Mouse (Mus musculus): ENCODE results near the gene Gpatch8. TPM values are rescaled to one million over a fixed set of nuclear protein-coding genes. Genes with fewer than 3 reads are reported as not detected.

Gpatch8 gene
- total RNA-seq, 2 experiments from 2014 or later, result 46.6 to 55.7 TPM

DNA sequence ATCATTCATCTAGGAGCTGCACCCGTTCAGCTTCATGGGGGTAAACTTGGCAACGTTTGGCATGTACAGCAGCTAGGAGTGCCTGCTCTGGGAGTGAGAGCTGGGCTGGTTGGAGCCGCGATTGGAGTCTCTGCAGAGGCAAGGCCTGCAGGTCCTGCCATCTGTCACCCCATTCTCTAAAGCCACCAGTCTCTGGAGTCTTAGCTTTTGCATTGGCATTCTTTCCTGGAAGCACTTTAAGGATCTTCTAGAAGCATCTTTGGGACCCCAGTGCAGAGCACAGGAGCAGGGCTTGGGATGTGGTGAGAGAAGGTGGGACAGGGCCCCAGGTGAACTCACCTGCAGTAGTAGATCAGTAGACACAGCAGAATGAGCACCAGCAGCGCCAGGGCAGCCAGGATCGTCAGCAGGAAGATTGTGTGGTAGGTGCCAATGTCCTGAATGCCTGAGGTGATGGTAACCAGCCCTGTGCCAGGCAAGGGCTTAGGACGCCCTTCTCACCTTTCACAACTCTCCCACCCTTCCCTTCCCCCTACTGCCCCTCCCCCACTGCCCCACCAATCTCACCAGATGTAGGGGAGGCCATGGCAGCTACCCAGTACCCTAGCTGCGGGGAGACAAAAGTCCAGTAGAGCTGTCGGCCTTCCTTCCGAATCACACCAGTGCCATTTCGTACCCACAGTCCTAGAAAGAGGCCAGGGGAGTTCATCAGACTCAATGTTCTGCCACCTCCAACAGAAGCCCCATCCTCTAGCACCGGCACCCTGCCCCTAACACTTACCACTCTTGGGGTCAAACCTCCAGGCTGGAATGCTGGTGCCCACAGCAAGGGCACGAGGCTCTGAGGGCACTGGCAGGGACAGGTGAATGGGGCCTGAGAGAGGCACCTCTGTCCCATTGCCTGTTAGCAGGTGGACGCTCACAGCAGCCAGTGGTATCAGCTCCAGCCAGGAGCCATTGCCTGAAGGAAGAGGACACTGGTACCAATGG, 116.8 kb downstream of the Gpatch8 start:
- intact Hi-C loops (cut with DNase I), result loop anchor here (5.0 kb wide), 1 partner anchor 42 kb away; no protein-coding TSS in a partner anchor
- DNase-seq (ENCODE audit: low spot score in 2 of 2), result peak in 1 of 2 experiments; percentile 34

DNA sequence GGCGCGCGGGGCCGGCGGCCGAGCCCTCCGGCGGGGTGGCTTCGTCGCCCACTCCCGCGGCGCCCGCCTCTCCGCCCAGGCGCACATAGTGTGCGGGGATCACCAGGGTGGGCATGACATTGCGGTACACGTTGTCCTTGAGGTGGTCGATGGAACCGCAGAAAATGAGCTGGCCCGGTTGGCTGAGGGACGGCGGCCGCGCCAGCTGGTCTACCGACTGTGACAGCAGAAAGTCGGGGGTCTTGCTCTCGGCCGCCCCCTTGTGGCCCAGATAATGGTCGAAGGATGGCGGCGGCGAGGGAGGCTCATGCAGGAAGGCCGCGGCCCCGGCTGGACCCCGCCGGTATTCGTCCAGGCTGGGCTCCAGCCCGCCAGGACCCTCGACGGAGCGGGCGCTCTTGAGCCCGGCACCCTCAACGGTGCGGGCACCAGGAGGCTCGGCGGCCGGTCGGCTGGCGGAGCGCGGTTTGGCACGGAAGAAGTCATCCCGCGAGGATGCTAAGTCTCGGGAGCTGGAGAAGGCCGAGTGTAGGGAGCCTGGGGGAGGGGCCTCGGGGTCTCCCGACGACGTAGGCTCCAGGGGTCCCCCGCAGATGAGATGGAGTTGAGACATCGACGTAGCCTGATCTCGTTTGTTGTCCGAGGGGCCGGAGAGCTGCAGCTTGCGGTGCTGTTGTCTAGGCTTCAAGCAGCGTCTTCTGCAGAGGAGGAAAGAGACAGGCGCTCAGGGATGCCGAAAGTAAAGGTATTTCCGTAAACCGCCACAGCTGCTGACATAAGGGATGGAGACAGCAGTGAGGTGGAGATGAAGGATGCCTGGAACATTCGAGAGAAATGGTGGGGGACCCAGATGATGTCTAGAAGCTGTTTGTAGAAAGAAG, 117.7 kb downstream of the Gpatch8 start:
- peak; percentile 80 for DNase-seq (ENCODE audit: low spot score in 2 of 2)
- intact Hi-C loops (cut with DNase I), result loop anchor here (5.0 kb wide), 1 partner anchor 41 kb away; no protein-coding TSS in a partner anchor

DNA sequence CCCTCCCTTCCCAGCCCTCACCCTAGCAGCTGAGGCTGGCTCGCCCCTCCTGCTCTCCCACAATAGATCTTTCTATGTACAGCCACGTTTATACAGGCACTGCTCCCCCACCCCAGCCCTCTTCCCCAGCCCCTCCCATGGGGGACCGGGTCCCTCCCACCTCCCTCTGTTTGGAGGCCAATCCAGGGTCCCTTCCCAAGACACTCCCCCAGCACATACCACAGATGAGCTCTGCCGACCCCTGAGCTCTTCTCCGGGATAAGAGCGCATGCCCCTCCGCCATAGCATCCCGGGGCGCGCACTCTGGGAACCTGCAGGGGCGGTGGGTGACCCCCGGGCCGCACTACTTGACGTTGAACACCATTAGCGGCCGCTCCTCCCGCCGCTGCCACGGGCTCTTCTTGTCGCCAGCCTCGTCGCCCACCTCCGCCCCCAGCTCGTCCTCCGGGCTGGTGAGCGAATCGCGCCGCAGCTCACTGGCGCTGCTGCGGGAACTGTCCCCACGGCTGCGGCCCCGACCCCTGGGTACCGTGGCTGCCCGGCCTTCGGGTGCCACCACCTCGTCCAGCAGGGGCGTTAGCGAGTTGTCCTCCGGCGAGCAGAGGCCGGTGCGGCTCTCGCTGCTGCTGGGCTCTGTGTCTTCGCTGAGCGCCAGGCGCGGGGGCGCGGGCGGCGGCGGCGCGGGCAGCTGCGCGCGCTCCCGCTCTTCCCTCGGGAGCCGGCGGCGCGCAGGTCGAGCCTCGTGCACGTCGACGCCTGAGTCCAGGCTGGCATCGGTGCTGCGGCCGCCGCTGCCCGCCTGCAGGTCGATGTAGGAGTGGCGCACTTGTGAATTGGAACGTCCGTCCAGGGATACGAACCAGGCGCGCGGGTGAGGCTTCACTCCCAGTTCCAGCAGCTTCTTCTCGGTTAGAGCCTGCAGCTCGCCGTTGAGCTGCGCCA, 118.8 kb downstream of the Gpatch8 start:
- peak; percentile 80 to 81 for DNase-seq (ENCODE audit: low spot score in 2 of 2)
- intact Hi-C loops (cut with DNase I), result loop anchor here (5.0 kb wide), 1 partner anchor 40 kb away; no protein-coding TSS in a partner anchor

DNA sequence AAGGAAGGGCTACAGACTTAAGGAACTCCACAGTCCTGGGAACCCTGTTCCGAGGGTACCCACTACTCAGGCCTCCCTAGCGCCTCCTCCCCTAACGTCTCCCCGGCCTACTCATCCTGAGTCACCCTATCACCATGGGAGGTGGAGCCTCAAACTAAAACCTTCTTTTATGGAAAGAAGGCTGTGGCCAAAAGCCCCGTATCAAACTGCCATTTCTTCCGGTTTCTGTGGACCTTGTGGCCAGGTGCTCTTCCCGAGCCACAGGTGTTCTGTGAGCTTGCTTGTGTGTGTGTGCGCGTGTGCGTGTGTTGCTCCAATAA, 119.8 kb downstream of the Gpatch8 start:
- peak in 1 of 2 experiments; percentile 24 for DNase-seq (ENCODE audit: low spot score in 2 of 2)
- intact Hi-C loops (cut with DNase I), result loop anchor here (5.0 kb wide), 1 partner anchor 39 kb away; no protein-coding TSS in a partner anchor

DNA sequence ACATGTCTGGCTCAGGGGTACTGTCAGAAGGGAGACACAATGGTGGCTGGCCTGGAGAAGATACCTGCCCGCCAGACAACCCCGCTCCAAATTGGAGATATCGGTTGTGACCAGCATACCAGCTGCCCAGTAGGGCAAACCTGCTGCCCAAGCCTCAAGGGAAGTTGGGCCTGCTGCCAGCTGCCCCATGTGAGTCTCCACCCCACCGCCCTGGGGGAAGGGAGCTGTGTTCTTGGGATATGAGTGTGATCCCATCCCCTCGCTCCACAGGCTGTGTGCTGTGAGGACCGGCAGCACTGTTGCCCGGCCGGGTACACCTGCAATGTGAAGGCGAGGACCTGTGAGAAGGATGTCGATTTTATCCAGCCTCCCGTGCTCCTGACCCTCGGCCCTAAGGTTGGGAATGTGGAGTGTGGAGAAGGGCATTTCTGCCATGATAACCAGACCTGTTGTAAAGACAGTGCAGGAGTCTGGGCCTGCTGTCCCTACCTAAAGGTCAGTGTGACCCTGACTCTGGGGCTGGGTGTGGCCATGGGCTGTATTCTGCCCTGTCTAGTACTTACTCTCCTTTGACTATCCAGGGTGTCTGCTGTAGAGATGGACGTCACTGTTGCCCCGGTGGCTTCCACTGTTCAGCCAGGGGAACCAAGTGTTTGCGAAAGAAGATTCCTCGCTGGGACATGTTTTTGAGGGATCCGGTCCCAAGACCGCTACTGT, 120.3 kb downstream of the Gpatch8 start:
- intact Hi-C loops (cut with DNase I), result loop anchor here (5.0 kb wide), 1 partner anchor 39 kb away; no protein-coding TSS in a partner anchor
- DNase-seq (ENCODE audit: low spot score in 2 of 2), result no peak

DNA sequence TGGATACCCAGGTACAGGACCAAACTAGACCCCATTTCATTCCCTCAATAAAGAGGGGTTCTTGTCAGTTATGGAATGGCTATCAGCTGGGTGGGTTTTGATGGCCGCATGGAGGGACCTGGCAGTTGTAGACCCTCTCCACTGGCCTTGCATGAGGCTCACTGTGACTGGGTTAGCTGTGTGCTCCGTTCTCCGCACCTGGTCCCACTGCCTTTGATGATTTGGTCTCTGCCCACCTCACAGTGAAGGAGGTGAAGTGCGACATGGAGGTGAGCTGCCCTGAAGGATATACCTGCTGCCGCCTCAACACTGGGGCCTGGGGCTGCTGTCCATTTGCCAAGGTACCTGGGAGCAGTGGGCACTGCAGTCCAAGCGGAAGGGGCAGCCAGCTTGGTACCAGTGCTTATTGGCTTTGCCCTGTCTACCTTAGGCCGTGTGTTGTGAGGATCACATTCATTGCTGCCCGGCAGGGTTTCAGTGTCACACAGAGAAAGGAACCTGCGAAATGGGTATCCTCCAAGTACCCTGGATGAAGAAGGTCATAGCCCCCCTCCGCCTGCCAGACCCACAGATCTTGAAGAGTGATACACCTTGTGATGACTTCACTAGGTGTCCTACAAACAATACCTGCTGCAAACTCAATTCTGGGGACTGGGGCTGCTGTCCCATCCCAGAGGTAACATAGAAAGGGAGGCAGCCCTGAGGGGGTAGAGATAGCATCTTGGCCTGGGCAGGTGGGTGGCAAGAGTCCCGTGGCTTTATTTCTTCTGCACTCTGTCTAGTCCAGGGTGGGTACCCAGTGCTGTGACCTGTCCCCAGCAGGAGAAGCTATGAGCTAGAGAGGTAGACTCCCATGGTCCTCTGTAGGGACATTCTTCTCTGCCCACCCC, 121.1 kb downstream of the Gpatch8 start:
- intact Hi-C loops (cut with DNase I), result loop anchor here (1.0 to 5.0 kb wide), 2 partner anchors 38 to 126 kb away; no protein-coding TSS in a partner anchor
- no peak for DNase-seq (ENCODE audit: low spot score in 2 of 2)

DNA sequence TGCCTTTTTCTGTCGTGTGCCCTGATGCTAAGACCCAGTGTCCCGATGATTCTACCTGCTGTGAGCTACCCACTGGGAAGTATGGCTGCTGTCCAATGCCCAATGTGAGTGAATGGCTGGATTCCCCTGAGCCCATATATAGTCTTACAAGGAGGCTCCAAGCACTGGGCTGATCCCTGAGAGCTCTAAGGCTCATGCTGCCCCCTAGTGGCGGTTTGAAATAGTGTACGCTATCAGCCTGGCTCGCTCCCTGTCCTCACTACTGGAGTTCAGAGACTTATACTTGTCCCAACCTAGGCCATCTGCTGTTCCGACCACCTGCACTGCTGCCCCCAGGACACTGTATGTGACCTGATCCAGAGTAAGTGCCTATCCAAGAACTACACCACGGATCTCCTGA, 121.8 kb downstream of the Gpatch8 start:
- DNase-seq (ENCODE audit: low spot score in 2 of 2), result peak; percentile 88 to 94
- intact Hi-C loops (cut with DNase I), result loop anchor here (1.0 kb wide), 1 partner anchor 125 kb away; no protein-coding TSS in a partner anchor

DNA sequence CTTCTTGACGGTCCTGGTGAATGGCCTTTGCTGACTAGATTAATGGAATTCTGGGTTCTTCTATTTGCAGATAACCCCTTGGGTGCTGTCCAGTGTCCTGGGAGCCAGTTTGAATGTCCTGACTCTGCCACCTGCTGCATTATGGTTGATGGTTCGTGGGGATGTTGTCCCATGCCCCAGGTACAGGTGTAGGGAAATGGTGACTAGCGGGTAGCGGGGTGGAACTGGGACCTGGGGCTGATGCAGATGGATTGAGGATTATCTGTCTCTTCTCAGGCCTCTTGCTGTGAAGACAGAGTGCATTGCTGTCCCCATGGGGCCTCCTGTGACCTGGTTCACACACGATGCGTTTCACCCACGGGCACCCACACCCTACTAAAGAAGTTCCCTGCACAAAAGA, 122.3 kb downstream of the Gpatch8 start:
- intact Hi-C loops (cut with DNase I), result loop anchor here (1.0 kb wide), 1 partner anchor 125 kb away; no protein-coding TSS in a partner anchor
- DNase-seq (ENCODE audit: low spot score in 2 of 2), result no peak

DNA sequence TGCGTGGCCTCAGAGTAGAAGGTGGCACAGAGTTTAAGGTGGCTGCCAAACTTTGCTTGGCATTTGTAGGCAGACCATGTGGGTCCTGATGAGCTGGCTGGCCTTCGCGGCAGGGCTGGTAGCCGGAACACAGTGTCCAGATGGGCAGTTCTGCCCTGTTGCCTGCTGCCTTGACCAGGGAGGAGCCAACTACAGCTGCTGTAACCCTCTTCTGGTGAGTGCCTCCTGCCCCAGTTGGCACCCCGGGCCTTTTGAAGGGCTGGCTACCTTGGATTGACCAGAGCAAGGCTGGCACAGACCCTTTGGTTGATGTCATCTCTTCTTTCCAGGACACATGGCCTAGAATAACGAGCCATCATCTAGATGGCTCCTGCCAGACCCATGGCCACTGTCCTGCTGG, 123.3 kb downstream of the Gpatch8 start:
- intact Hi-C loops (cut with DNase I), result no loop called here

DNA sequence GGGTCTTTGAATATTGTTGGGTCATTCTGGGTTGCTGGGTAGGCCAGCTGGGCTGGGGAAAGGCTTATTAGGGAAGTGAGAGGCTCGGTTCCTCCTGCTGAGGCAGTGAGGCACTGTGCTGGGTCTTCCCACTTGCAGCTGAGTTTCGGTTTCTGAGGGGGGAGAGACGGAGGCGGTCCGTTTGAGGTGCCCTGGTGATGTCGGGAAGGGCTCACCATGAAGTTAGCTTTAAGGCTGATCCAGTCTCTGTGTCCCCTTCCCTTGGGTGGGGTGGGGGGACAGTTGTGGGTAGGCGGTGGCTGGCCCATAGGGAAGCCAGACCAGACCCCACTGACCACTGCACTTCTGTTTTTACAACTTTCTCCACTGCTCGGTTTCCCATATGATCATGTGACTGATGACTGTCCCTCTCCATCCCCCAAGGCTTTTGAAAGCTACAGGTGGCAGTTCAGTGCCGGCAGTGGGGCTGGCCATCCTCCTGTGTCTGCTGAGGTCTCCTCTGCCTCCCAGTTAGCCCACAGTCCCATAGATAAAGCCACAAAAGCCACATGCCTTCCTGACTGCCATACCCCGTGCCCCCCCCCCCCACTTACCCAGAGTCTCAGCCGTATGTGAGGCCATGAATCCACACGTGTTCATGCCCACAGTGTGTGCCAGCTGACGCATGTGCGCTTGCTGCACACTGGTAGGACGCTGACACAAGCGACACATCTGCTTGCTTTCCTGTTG, 123.9 kb downstream of the Gpatch8 start:
- intact Hi-C loops (cut with DNase I), result no loop called here
- no peak for DNase-seq (ENCODE audit: low spot score in 2 of 2)

More for the DNA sequence above, 123.3 kb downstream of the Gpatch8 start:
- DNase-seq (ENCODE audit: low spot score in 2 of 2), result peak in 1 of 2 experiments; percentile 28

DNA sequence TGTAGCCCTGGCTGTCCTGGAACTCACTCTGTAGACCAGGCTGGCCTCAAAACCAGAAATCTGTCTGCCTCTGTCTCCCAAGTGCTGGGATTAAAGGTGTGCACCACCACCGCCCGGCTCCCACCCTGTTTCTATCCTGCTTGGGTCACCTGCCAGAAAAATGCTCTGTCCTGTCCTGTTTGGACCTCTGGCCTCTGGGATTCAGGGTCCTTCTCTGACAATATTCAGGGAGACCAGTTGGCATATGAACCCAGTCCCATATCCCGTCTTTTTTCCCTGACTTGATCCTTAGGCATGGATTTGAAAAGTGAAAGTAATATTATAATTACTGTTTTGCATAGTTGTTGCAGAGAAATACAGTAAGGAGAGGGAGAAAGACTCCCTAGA, 124.5 kb downstream of the Gpatch8 start:
- DNase-seq (ENCODE audit: low spot score in 2 of 2), result no peak
- intact Hi-C loops (cut with DNase I), result loop anchor here (2.0 kb wide), 1 partner anchor 21 kb away; no protein-coding TSS in a partner anchor

DNA sequence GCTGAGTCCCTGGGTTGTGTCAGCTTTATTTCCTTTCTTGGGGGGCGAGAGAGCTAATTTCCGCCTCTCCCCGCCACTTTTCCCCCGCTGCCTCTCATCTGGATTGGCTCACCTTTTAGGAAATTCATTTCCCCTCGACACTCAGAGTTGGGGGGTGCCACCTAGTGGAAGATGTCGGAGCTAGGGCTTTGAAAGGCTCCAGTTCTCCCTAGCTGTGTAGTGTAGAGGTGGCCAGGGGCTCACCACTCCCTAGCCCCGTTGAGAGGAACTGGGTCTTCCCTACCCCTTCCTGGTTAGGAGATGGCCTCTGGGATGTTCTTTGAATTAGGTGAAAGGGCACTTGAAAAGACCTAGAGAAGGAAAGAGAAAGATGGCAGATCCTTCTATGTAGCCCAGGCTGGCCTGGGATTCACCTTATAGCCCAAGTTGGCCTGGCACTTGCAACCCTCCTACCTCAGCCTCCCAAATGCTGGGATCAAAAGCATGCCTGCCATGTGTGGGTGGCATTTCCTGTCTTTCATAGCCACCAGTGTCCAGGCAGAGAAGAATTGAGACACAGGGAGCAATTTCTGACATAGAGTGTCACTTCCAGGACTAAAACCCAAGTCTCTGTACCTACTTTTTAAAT, 125.1 kb downstream of the Gpatch8 start:
- intact Hi-C loops (cut with DNase I), result loop anchor here (2.0 kb wide), 1 partner anchor 20 kb away; no protein-coding TSS in a partner anchor
- DNase-seq (ENCODE audit: low spot score in 2 of 2), result peak; percentile 77 to 87

DNA sequence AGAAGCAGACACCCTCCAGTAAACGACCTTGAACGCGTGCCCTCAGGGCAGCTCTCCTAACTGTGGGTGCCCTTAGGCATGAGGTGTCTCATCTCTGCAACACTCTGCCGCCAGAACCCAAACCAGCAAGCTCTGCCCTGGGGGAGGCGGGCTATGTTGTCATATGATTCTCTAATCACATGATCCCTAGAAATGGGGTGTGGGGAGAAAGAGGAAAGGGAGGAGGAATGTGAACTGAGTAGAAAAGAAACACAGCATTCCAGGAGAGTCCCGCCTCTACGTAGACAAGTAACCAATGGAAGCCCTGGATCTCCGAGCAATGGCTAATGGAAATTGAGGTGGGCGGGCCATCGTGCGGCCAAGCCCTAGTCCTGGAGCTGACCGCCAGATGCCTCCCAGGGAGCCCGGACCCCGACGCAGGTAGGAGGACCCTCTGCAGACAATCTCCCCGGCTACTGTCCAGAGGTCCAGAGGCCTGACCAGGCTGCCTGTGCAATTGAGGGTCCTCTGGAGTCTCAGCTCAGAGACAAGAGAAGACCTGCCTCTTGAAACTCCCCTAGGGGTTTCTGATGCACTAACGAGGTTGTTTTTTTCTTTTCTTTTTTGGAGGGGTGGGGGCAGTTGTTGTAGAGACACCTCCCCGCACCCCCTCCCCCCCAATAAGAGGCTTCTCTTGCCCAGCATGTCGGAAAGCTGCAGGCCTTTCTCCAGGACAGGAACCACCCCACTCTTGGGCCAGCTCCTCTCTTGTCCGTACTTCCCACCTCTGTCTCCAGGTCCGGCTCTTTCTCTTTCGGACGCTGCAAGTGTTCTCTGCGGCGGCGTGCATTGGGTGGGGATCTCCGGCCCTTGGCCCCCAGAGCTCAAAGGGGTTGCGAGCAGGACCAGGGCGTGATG, 125.8 kb downstream of the Gpatch8 start, which contains the start of gene Grn:
Grn (plus strand) TSS at position 195 of the 897 bp plus-strand sequence.
- DNase-seq (ENCODE audit: low spot score in 2 of 2), result peak; percentile 90 to 98
- intact Hi-C loops (cut with DNase I), result loop anchor here (2.0 kb wide), 1 partner anchor 20 kb away; no protein-coding TSS in a partner anchor

DNA sequence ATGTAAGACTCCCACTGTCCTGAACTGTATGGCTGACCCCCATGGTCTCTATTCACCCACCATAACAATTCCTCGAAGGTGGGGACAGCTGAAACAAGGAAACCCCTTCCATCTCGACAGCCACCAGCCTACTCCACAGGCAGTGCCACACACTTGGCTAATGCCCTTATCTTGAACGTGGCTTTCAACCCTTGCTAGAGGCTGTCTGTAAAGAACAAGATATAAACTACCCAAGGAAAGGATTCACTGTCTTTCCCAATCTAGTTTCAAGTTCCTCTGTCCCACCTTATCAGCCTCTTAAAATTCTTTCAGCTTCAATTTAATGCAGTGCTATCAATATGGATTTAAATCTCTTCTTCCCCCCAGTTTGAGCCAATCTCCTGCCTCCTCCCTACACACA, 126.6 kb downstream of the Gpatch8 start:
- DNase-seq (ENCODE audit: low spot score in 2 of 2), result no peak
- intact Hi-C loops (cut with DNase I), result no loop called here
